Mouse (Mus musculus): ENCODE data around the gene Frmd4a. TPM values are rescaled to one million over a fixed set of nuclear protein-coding genes. Genes with fewer than 3 reads are reported as not detected.

Gene Frmd4a
- polyA plus RNA-seq, 1 experiment from 2014 or later = 3.8 TPM

DNA sequence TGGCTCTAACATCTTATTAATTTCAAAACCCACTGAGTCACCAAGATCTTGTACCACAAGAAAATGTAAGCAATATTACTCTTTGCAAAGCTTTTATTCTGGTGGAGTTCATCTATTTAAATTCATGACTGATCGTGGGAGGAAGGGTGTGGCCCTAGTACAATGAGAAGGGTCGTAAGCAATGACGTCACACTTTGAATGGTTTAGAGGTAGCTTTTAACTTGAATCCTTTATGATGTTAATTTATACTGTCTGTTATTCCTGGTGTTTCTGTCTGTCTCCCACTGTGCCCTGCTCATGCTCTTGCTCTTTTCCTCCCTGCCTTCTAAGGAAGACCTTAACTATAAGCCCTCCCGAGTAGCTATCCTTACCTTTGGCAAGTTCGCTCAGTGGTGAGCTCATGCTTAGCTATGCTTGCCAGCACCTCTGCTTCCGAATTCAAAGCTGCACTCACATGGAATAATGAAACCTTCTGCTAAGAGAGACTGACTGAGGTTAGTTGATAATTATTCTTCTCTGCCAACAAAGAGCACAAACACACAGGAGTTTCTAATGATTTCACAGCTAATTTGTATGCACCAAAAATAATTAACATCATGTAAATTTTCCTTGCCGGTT is 95.9 kb downstream of the Frmd4a start:
- H3K27me3 ChIP-seq (ENCODE audit: control insufficient read depth, insufficient read depth, low read length) = no peaks in the 10 kb centered on the region
- no peak for ATAC-seq (ENCODE audit: low FRiP score, low TSS enrichment)
- TF ChIP-seq EP300 (optimal IDR thresholded peaks at IDR 0.05) (no peak), CTCF (IDR thresholded peaks at IDR 0.05; ENCODE audit: low read depth) (no peak)
- no peaks in the 10 kb centered on the region for H3K9me3 ChIP-seq (ENCODE audit: control insufficient read depth, low read length)
- H3K9ac ChIP-seq (ENCODE audit: low read length) = no peak overlapping the region
- no peak for DNase-seq (ENCODE audit: low spot score)
- WGBS = 66% methylated on average over 7 of the region's 7 CpGs
- H3K4me2 ChIP-seq (replicated peaks; ENCODE audit: low read depth) = no peak overlapping the region
- H3K27ac ChIP-seq (replicated peaks) = no peak overlapping the region
- no peaks in the 10 kb centered on the region for H3K4me1 ChIP-seq (replicated peaks; ENCODE audit: control insufficient read depth, insufficient read depth)
- H3K4me3 ChIP-seq (ENCODE audit: low read depth, low read length) = no peak overlapping the region
- H3K36me3 ChIP-seq (ENCODE audit: control insufficient read depth, insufficient read depth, low read length) = no peaks in the 10 kb centered on the region

- Histone ChIP-seq H3K36me3 (ENCODE audit: control insufficient read depth, insufficient read depth, low read length) (no peaks in the 10 kb centered on the region), H3K9ac (ENCODE audit: low read length) (no peak overlapping the region), H3K27ac (replicated peaks) (no peak overlapping the region), H3K4me3 (ENCODE audit: low read depth, low read length) (no peak overlapping the region), H3K27me3 (ENCODE audit: control insufficient read depth, insufficient read depth, low read length) (no peaks in the 10 kb centered on the region), H3K9me3 (ENCODE audit: control insufficient read depth, low read length) (no peaks in the 10 kb centered on the region), H3K4me1 (replicated peaks; ENCODE audit: control insufficient read depth, insufficient read depth) (no peaks in the 10 kb centered on the region), H3K4me2 (replicated peaks; ENCODE audit: low read depth) (no peak overlapping the region)
- DNase-seq (ENCODE audit: low spot score) (no peak), ATAC-seq (ENCODE audit: low FRiP score, low TSS enrichment) (no peak)
- 66% methylated on average over 9 of the region's 9 CpGs for WGBS
- no peak for TF ChIP-seq EP300 (optimal IDR thresholded peaks at IDR 0.05)
- no peak for TF ChIP-seq CTCF (IDR thresholded peaks at IDR 0.05; ENCODE audit: low read depth)
Measured at GRCm38 (mm10) chr2:4119678-4120458, 102.4 kb downstream of the Frmd4a start.

DNA sequence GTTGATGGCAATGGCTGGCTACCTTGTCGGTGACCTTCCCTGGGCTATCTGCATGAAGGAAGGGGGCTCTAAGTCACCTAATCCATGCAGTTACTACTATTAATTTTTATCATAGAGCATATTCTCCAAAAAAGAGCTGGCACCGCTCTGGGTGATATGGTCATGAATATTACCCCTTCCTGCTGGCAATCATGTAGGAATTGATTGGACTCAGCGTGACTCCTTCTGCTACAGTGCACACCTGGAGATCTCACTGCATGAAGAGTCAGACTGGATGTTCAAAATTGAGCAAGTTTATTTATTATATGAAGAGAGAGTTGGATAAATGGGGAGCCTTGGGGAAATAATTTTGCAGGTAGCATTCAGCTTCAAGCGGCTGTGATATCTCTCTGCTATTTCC is 113.7 kb downstream of the Frmd4a start:
- no peaks in the 10 kb centered on the region for H3K36me3 ChIP-seq (ENCODE audit: control insufficient read depth, insufficient read depth, low read length)
- WGBS = 89% methylated on average over 4 of the region's 4 CpGs

GRCm38 (mm10) chr2:4137493-4137892 is 120.0 kb downstream of the Frmd4a start:
- Histone ChIP-seq H3K9me3 (ENCODE audit: control insufficient read depth, low read length) (no peaks in the 10 kb centered on the region), H3K27ac (replicated peaks) (no peak overlapping the region), H3K4me1 (replicated peaks; ENCODE audit: control insufficient read depth, insufficient read depth) (no peaks in the 10 kb centered on the region), H3K27me3 (ENCODE audit: control insufficient read depth, insufficient read depth, low read length) (no peaks in the 10 kb centered on the region), H3K4me3 (ENCODE audit: low read depth, low read length) (no peak overlapping the region), H3K36me3 (ENCODE audit: control insufficient read depth, insufficient read depth, low read length) (no peaks in the 10 kb centered on the region), H3K4me2 (replicated peaks; ENCODE audit: low read depth) (no peak overlapping the region), H3K9ac (ENCODE audit: low read length) (no peak overlapping the region)
- WGBS = 84% methylated on average over 3 of the region's 3 CpGs
- ATAC-seq (ENCODE audit: low FRiP score, low TSS enrichment) (no peak), DNase-seq (ENCODE audit: low spot score) (no peak)
- TF ChIP-seq CTCF (IDR thresholded peaks at IDR 0.05; ENCODE audit: low read depth) (no peak), EP300 (optimal IDR thresholded peaks at IDR 0.05) (no peak)

More for the DNA sequence above, 113.7 kb downstream of the Frmd4a start:
- ATAC-seq (ENCODE audit: low FRiP score, low TSS enrichment) (no peak), DNase-seq (ENCODE audit: low spot score) (no peak)
- Histone ChIP-seq H3K27ac (replicated peaks) (no peak overlapping the region), H3K4me2 (replicated peaks; ENCODE audit: low read depth) (no peak overlapping the region), H3K9me3 (ENCODE audit: control insufficient read depth, low read length) (no peaks in the 10 kb centered on the region), H3K4me3 (ENCODE audit: low read depth, low read length) (no peak overlapping the region), H3K9ac (ENCODE audit: low read length) (no peak overlapping the region), H3K27me3 (ENCODE audit: control insufficient read depth, insufficient read depth, low read length) (no peaks in the 10 kb centered on the region), H3K4me1 (replicated peaks; ENCODE audit: control insufficient read depth, insufficient read depth) (no peaks in the 10 kb centered on the region)
- TF ChIP-seq CTCF (IDR thresholded peaks at IDR 0.05; ENCODE audit: low read depth) = no peak
- TF ChIP-seq EP300 (optimal IDR thresholded peaks at IDR 0.05) = no peak

- WGBS = 36% methylated on average over 4 of the region's 4 CpGs
- no peak overlapping the region for H3K9ac ChIP-seq (ENCODE audit: low read length)
- TF ChIP-seq CTCF (IDR thresholded peaks at IDR 0.05; ENCODE audit: low read depth) (no peak), EP300 (optimal IDR thresholded peaks at IDR 0.05) (no peak)
- no peaks in the 10 kb centered on the region for H3K27me3 ChIP-seq (ENCODE audit: control insufficient read depth, insufficient read depth, low read length)
- no peak overlapping the region for H3K4me2 ChIP-seq (replicated peaks; ENCODE audit: low read depth)
- no peak overlapping the region for H3K4me3 ChIP-seq (ENCODE audit: low read depth, low read length)
- H3K36me3 ChIP-seq (ENCODE audit: control insufficient read depth, insufficient read depth, low read length) = no peaks in the 10 kb centered on the region
- no peaks in the 10 kb centered on the region for H3K4me1 ChIP-seq (replicated peaks; ENCODE audit: control insufficient read depth, insufficient read depth)
- no peaks in the 10 kb centered on the region for H3K9me3 ChIP-seq (ENCODE audit: control insufficient read depth, low read length)
- no peak overlapping the region for H3K27ac ChIP-seq (replicated peaks)
- DNase-seq (ENCODE audit: low spot score) = no peak
- ATAC-seq (ENCODE audit: low FRiP score, low TSS enrichment) = no peak
Measured at GRCm38 (mm10) chr2:4142221-4142950, 124.9 kb downstream of the Frmd4a start.

Data from stomach, postnatal 0 days (tissue).